Mouse (Mus musculus) embryo, embryonic 9.5 days (tissue): ENCODE measurements around the gene Tbcd.

ENCODE experiments used
- DNase-seq: peaks from one replicate; pipeline ENCODE4 v3.0.0-alpha.2; 2017; ENCODE audit errors: extremely low spot score

The Tbcd gene

GRCm38 (mm10) chr11:121451753-121452635, at the start of gene Tbcd:
Tbcd (plus strand) TSS chr11:121451949.
- DNase-seq = peak; percentile 96

- DNase-seq = no peak
Observed at GRCm38 (mm10) chr11:121407366-121408155, 44.2 kb upstream of the Tbcd start.

- no peak for DNase-seq
Observed at GRCm38 (mm10) chr11:121414762-121415161, 37.0 kb upstream of the Tbcd start.

GRCm38 (mm10) chr11:121415351-121415750, 36.4 kb upstream of the Tbcd start:
- no peak for DNase-seq

GRCm38 (mm10) chr11:121417971-121418370, 33.8 kb upstream of the Tbcd start:
- no peak for DNase-seq

GRCm38 (mm10) chr11:121418932-121419331, 32.8 kb upstream of the Tbcd start:
- DNase-seq = no peak

GRCm38 (mm10) chr11:121420379-121420778, 31.4 kb upstream of the Tbcd start:
- DNase-seq = no peak

GRCm38 (mm10) chr11:121420830-121421552, 30.8 kb upstream of the Tbcd start, which contains the start of gene Fn3krp:
Fn3krp (plus strand) TSS chr11:121421401.
- DNase-seq = peak; percentile 99

GRCm38 (mm10) chr11:121421553-121422173, 30.1 kb upstream of the Tbcd start:
- DNase-seq = no peak

GRCm38 (mm10) chr11:121433397-121433796, 18.4 kb upstream of the Tbcd start:
- no peak for DNase-seq

GRCm38 (mm10) chr11:121434156-121435155, 17.3 kb upstream of the Tbcd start, which contains the start of gene Fn3k:
Fn3k (plus strand) TSS chr11:121434913.
- peak; percentile 59 for DNase-seq

GRCm38 (mm10) chr11:121437236-121437635, 14.5 kb upstream of the Tbcd start:
- no peak for DNase-seq

GRCm38 (mm10) chr11:121439686-121440292, 12.0 kb upstream of the Tbcd start:
- DNase-seq = no peak

- DNase-seq = no peak
Observed at GRCm38 (mm10) chr11:121441653-121442052, 10.1 kb upstream of the Tbcd start.

- no peak for DNase-seq
Observed at GRCm38 (mm10) chr11:121442076-121442475, 9.7 kb upstream of the Tbcd start.

- DNase-seq = no peak
Observed at GRCm38 (mm10) chr11:121451216-121451726, 478 bp upstream of the Tbcd start.

GRCm38 (mm10) chr11:121457874-121458273, 6.1 kb downstream of the Tbcd start:
- DNase-seq = no peak

- no peak for DNase-seq
Observed at GRCm38 (mm10) chr11:121467408-121467807, 15.7 kb downstream of the Tbcd start.

GRCm38 (mm10) chr11:121474831-121475230, 23.1 kb downstream of the Tbcd start:
- DNase-seq = no peak
